Mouse (Mus musculus): ENCODE results near the gene Fbxo5.

- TF ChIP-seq CTCF (IDR thresholded peaks at IDR 0.05; ENCODE audit: control insufficient read depth, insufficient read depth, insufficient replicate concordance, low read depth, low read length) (no peak), POLR2A (IDR thresholded peaks at IDR 0.05; ENCODE audit: control insufficient read depth, low read depth, low read length) (no peak)
These were observed 676 bp downstream of the Fbxo5 start for GRCm38 (mm10) chr10:5804691-5805156.
